Mouse (Mus musculus) intestine, embryonic 15.5 days (tissue): Measurements from ENCODE around the gene Fads1. TPM values are rescaled to one million over a fixed set of nuclear protein-coding genes. Genes with fewer than 3 reads are reported as not detected.

Experiments
- ATAC-seq: fragments of 200-750 bp; cut with Nextera tagmentation; 2 replicates; pipeline ENCODE4 v1.8.0; 2017; ENCODE audit warnings: moderate TSS enrichment, moderate library complexity
- H3K27ac ChIP-seq: fragments of 300-500 bp; sonication (generic); 2 replicates; pipeline ENCODE4 v1.5.1; 2015; ENCODE audit warnings: mild to moderate bottlenecking, inconsistent platforms
- H3K27me3 ChIP-seq: fragments of 300-500 bp; sonication (generic); replicated peaks from 2 replicates; pipeline ENCODE4 v1.6.1; 2015; ENCODE audit warnings: inconsistent platforms
- H3K36me3 ChIP-seq: fragments of 300-500 bp; sonication (generic); 2 replicates; pipeline ENCODE4 v1.6.1; 2015; ENCODE audit warnings: inconsistent platforms
- H3K4me1 ChIP-seq: fragments of 300-500 bp; sonication (generic); replicated peaks from 2 replicates; pipeline ENCODE4 v1.6.1; 2015; ENCODE audit warnings: inconsistent platforms
- H3K4me2 ChIP-seq: fragments of 300-500 bp; sonication (generic); replicated peaks from 2 replicates; pipeline ENCODE4 v1.6.1; 2015; ENCODE audit warnings: mild to moderate bottlenecking, inconsistent platforms
- H3K4me3 ChIP-seq: fragments of 300-500 bp; sonication (generic); replicated peaks from 2 replicates; pipeline ENCODE4 v1.5.1; 2015; ENCODE audit warnings: inconsistent platforms
- H3K9ac ChIP-seq: fragments of 300-500 bp; sonication (generic); 2 replicates; pipeline ENCODE4 v1.6.1; 2015; ENCODE audit warnings: inconsistent platforms
- H3K9me3 ChIP-seq: fragments of 300-500 bp; sonication (generic); 2 replicates; pipeline ENCODE4 v1.6.1; 2016; ENCODE audit warnings: inconsistent platforms
- WGBS: fragments of 180-500 bp; shearing (Covaris S2); methylation state at CpG from one replicate; pipeline ENCODE4 v1.1.7; 2015; 5-methylcytosine and 5-hydroxymethylcytosine counted together
- polyA plus RNA-seq: library from polyadenylated mRNA; unstranded; fragments of >200 nt; fragmentation: Nextera tagmentation; extraction: Ambion mirVana; gene quantifications from 2 replicates; pipeline ENCODE4 v1.2.1, GENCODE M21; 2015

Fads1 gene
- polyA plus RNA-seq, 1 experiment from 2014 or later = 145 TPM

- Histone ChIP-seq H3K9ac (peak overlapping the region; percentile 84; the same call in 1 of the 2 replicates), H3K27me3 (no peaks in the 10 kb centered on the region), H3K4me3 (peak overlapping the region; percentile 63), H3K27ac (peak overlapping the region; percentile 56), H3K9me3 (no peaks in the 10 kb centered on the region), H3K36me3 (no peaks in the 10 kb centered on the region), H3K4me1 (peaks cover 39% of the 10 kb centered on the region), H3K4me2 (peak overlapping the region; percentile 93)
- ATAC-seq = no peak
- WGBS = 23% methylated on average over 2 of the region's 2 CpGs
These were observed 56.7 kb downstream of the Fads1 start for GRCm38 (mm10) chr19:10239419-10239818.

DNA sequence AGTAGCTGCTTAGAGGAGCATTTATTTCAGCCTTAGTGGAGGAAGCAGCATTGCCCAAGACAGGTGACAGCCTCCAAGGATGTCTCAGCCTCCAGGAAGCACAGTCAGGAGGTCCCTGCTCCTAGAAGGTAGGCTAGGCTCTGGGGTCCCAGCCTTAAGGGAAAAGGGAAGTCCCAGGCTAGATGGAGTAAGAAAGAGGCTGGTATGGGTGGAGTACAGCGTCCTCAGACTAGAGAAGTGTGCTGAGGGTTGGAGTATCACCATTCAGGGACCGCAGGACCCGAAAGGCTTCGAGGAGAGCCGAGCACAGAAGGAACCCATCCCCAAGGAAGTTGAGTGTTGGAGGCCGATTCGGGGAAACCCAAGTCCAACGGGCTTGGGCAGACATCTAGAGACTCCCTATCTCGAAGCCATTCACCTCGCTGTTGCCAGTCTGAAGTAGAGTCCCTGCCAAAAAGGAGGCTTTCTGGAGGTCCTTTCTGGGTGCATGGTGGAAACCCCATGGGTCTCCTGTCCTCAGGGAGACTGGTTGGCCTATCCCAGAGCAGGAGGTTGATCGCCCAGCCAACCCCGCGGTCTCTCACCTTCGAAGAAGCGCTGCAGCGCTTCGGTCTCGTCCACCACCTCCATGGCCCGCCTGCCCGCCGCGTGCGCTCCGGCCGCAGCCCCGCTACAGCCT lies 57.4 kb downstream of the Fads1 start:
- no peaks in the 10 kb centered on the region for H3K9me3 ChIP-seq
- peak overlapping the region; percentile 93 for H3K4me2 ChIP-seq
- 1% methylated on average over 26 of the region's 26 CpGs for WGBS
- no peaks in the 10 kb centered on the region for H3K27me3 ChIP-seq
- ATAC-seq = peak; percentile 31; the same call in 1 of the 2 replicates
- H3K4me1 ChIP-seq = peaks cover 34% of the 10 kb centered on the region
- H3K4me3 ChIP-seq = peak overlapping the region; percentile 63
- H3K36me3 ChIP-seq = no peaks in the 10 kb centered on the region
- H3K9ac ChIP-seq = peak overlapping the region; percentile 84
- peak overlapping the region; percentile 56 for H3K27ac ChIP-seq

- Histone ChIP-seq H3K9me3 (no peaks in the 10 kb centered on the region), H3K27ac (peak within 1 kb of the TSS; percentile 56)
- peak; percentile 80 for ATAC-seq
These were observed 58.1 kb downstream of the Fads1 start, which contains the start of gene Myrf for GRCm38 (mm10) chr19:10240654-10241305. Gene Myrf (minus strand): TSS chr19:10240748.

GRCm38 (mm10) chr19:10242916-10243315 lies 60.2 kb downstream of the Fads1 start:
- Histone ChIP-seq H3K27me3 (no peaks in the 10 kb centered on the region), H3K4me2 (no peak overlapping the region), H3K4me1 (peaks cover 28% of the 10 kb centered on the region), H3K36me3 (no peaks in the 10 kb centered on the region), H3K27ac (no peak overlapping the region), H3K9me3 (no peaks in the 10 kb centered on the region), H3K9ac (no peak overlapping the region), H3K4me3 (no peak overlapping the region)
- no peak for ATAC-seq
- WGBS = 26% methylated on average over 8 of the region's 8 CpGs

More at GRCm38 (mm10) chr19:10240654-10241305, 58.1 kb downstream of the Fads1 start, which contains the start of gene Myrf:
- no peaks in the 10 kb centered on the region for H3K36me3 ChIP-seq
- H3K4me2 ChIP-seq = peak within 1 kb of the TSS; percentile 93
- no peaks in the 10 kb centered on the region for H3K27me3 ChIP-seq
- peaks cover 34% of the 10 kb centered on the region for H3K4me1 ChIP-seq
- H3K4me3 ChIP-seq = peak within 1 kb of the TSS; percentile 63
- WGBS = 8% methylated on average over 43 of the region's 43 CpGs
- peak within 1 kb of the TSS; percentile 84 for H3K9ac ChIP-seq

DNA sequence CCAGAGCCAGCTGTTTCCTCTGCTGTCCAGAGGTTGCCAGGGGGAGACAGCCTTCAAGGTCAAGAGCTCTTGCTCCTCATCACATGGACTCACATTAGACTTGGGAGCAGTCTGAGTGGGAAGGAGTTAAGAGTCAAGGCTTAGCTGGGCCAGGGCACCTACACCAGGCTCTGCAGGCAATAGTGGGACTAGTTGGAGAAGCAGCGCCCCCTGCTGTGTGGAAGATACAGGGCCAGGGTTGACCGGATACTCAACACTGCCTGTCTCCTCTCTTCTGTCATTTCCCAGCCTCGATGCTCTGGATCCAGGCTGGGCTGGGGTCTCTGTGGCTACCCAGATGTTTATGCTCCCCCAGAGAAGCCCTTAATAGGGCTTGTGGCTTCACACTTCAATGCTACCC lies 61.5 kb downstream of the Fads1 start:
- 6% methylated on average over 3 of the region's 3 CpGs for WGBS
- Histone ChIP-seq H3K27ac (no peak overlapping the region), H3K4me3 (no peak overlapping the region), H3K4me2 (no peak overlapping the region), H3K36me3 (no peaks in the 10 kb centered on the region), H3K9me3 (no peaks in the 10 kb centered on the region), H3K27me3 (no peaks in the 10 kb centered on the region), H3K4me1 (peaks cover 24% of the 10 kb centered on the region), H3K9ac (no peak overlapping the region)
- no peak for ATAC-seq

Other genes starting within 250 kb of the Fads1 start
- 1,893 and 1,941 TPM in 2 replicates for gene Fth1, start 202.3 kb upstream of the Fads1 start, polyA plus RNA-seq
- gene Best1, start 181.3 kb upstream of the Fads1 start, polyA plus RNA-seq = 0.50 and 0.58 TPM in 2 replicates
- 34.7 and 35.0 TPM in 2 replicates for gene Rab3il1, start 181.2 kb upstream of the Fads1 start, polyA plus RNA-seq
- 15.1 and 16.3 TPM in 2 replicates for gene Fads3, start 141.3 kb upstream of the Fads1 start, polyA plus RNA-seq
- 194 and 205 TPM in 2 replicates for gene Fads2, start 81.1 kb upstream of the Fads1 start, polyA plus RNA-seq
- 470 and 520 TPM in 2 replicates for gene Tmem258, start 21.1 kb downstream of the Fads1 start, polyA plus RNA-seq
- 92.2 and 97.4 TPM in 2 replicates for gene Fen1, start 21.3 kb downstream of the Fads1 start, polyA plus RNA-seq
- 12.0 and 14.4 TPM in 2 replicates for gene Myrf, start 57.9 kb downstream of the Fads1 start, polyA plus RNA-seq
- 3.5 and 3.6 TPM in 2 replicates for gene Dagla, start 122.0 kb downstream of the Fads1 start, polyA plus RNA-seq
- 1.7 and 3.1 TPM in 2 replicates for gene Syt7, start 206.2 kb downstream of the Fads1 start, polyA plus RNA-seq